Mouse (Mus musculus): Measurements from ENCODE around the gene Nsun4. TPM values are rescaled to one million over a fixed set of nuclear protein-coding genes. Genes with fewer than 3 reads are reported as not detected.

Nsun4 gene
- 7.5 and 9.8 TPM in 2 replicates for total RNA-seq (2023)

DNA sequence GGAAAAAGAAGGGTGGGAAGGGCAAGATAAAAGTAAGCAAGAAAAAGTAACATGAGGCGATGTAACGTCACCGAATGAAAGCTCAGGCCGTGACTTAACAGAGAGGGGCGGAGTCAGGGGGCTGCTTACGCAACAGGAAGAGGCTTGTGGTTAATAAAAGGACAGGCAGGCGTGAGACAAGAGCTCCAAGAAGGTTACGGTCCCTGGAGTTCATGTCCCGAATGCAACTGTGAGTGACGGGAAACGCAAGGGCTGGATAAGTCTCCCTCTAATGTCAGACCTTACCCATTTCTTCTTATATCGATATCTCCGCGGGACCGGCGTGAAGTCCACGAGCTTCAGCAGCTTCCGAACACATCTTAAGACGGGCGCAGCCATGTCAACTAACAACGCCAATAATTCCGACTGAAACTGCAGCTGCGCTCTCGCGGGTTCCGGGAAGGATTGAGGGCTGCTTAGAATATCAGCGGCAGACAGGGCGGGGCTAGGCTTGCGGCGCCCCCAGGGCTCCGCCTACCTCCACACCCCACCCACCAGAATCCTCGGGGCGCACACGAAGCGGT lies at the start of gene Nsun4:
Nsun4 (minus strand) TSS at position 478 of the 563 bp plus-strand sequence.

DNA sequence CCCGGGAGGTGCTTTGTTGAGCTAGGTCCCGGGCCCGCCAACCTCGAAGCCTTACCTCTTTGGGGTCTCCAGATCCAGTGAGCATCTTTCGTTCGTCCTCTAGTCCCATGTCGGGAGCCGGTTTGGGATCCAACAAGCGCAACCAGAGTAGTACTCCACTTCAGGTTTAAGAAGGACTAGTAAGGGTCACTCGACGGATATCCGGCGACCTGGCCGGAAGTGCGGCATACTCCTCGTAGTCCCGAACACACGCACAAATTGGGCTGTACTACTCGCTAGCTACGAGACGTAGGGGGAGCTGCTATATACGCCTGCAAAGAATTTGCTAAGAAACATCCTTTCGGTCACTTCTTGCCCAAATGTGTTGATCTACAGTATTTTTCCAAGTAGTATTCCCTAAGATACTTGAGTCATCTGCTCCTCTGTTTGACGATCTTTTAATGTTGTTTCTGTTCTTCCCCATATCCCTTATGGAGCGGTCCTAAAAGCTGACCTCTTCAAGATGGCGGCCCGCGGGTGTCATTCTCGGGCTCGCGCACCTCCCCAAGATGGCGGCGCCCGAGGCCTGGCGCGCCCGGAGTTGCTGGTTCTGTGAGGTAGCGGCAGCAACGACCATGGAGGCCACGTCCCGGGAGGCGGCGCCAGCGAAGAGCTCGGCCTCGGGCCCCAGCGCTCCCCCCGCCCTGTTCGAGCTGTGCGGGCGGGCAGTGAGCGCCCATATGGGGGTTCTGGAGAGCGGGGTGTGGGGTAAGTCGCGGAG lies 21.4 kb upstream of the Nsun4 start, which contains the start of the genes Uqcrh and Lrrc41:
Uqcrh (minus strand) TSS at position 211 of the 760 bp plus-strand sequence.
Lrrc41 (plus strand) TSS at position 409 of the 760 bp plus-strand sequence.

DNA sequence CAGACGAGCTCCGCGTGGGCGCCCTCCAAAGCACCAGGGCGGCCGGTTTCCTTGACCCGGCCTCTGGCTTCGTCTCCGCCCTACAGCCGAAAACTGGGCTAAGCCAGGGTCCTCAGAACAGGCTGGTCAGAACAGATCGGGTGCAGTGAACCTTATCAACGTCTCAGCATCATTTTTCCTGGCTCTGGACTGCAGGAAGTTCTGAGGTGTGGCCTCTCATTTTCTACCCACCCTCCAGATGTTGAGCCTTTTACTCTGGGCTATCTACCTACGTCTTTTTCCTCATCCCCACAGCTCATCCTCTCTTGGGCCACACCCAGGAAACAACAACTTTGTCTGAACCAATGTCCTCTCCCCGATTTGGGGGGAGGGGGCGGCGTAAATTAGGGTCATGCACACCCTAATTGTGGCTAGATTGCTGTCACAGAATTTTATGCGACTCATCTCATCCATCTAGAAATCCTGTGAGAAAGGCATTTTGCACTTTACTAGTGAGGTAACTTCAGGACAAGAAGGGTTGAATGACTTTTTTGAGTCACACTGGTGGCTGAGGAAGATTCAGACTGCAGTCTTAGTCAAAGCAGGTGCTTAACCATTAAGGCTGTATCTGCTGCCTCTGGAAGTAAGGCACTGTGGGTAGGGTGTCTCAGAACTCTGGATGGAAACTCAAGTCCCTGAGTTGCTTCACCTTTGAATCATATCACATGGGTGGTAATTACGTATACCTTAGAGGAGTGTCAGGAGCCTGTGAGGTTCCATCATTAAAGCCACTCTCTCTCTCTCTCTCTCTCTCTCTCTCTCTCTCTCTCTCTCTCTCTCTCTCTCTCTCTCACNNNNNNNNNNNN lies 35.6 kb downstream of the Nsun4 start, which contains the start of gene Faah:
Faah (minus strand) TSS at position 25 of the 845 bp plus-strand sequence.

Other genes starting within 250 kb of the Nsun4 start
- 25.1 and 30.2 TPM in 2 replicates for gene Mob3c, start 225.8 kb downstream of the Nsun4 start, total RNA-seq (2023)
- 115 and 144 TPM in 2 replicates for gene Mknk1, start 214.7 kb downstream of the Nsun4 start, total RNA-seq (2023)
- not detected in 2 replicates for gene Kncn, start 169.5 kb downstream of the Nsun4 start, total RNA-seq (2023)
- not detected in 2 replicates for gene 6430628N08Rik, start 163.2 kb downstream of the Nsun4 start, total RNA-seq (2023)
- gene Dmbx1, start 114.0 kb downstream of the Nsun4 start, total RNA-seq (2023): not detected in 2 replicates
- 0.27 and 3.2 TPM in 2 replicates for gene Faah, start 36.0 kb downstream of the Nsun4 start, total RNA-seq (2023)
- 191 and 244 TPM in 2 replicates for gene Uqcrh, start 21.2 kb upstream of the Nsun4 start, total RNA-seq (2023)
- 18.4 and 22.5 TPM in 2 replicates for gene Lrrc41, start 21.4 kb upstream of the Nsun4 start, total RNA-seq (2023)
- 12.9 and 14.0 TPM in 2 replicates for gene Rad54l, start 69.8 kb upstream of the Nsun4 start, total RNA-seq (2023)
- 7.2 and 8.5 TPM in 2 replicates for gene Pomgnt1, start 70.0 kb upstream of the Nsun4 start, total RNA-seq (2023)
- not detected in 2 replicates for gene Lurap1, start 97.5 kb upstream of the Nsun4 start, total RNA-seq (2023)
- gene Tspan1, start 113.7 kb upstream of the Nsun4 start, total RNA-seq (2023): not detected in 2 replicates
- gene 1700042G07Rik, start 119.5 kb upstream of the Nsun4 start, total RNA-seq (2023): not detected in 2 replicates
- not detected in 2 replicates for gene Gm49337, start 119.5 kb upstream of the Nsun4 start, total RNA-seq (2023)
- gene Pik3r3, start 167.7 kb upstream of the Nsun4 start, total RNA-seq (2023): 0.47 and 0.64 TPM in 2 replicates